In genomic region chr8:120551677-120551980, GRCm38 (mm10) we compare ENCODE assay signal across 12 mouse cellular contexts. TPM values are rescaled to one million over a fixed set of nuclear protein-coding genes. Genes with fewer than 3 reads are reported as not detected.
DNase-seq lines count a peak whose midpoint lies in the region; ATAC-seq and TF ChIP-seq lines count a peak whose summit lies in the region.
"Had no signal": no experiment of that assay in that cellular context is flagged by ENCODE, and none has a peak within 500 bp of the region (broad histone marks: within the 10 kb centered on the region; RNA-seq: fewer than 3 reads in every experiment).

No protein-coding gene starts in this region.

- no peak for TF ChIP-seq POLR2A in olfactory bulb, adult 2 months (IDR thresholded peaks at IDR 0.05; ENCODE audit: insufficient read depth, low read depth, low read length)

- DNase-seq in adrenal gland, postnatal 14 days, result peak; percentile 65
- no peak for DNase-seq in adrenal gland, adult 8-10 months
- no peak for DNase-seq in layer of hippocampus, adult 2 months (ENCODE audit: low spot score in 2 of 2)
- DNase-seq in layer of hippocampus, adult 9-10 months (ENCODE audit: low spot score), result no peak
- no peak for DNase-seq in spleen, postnatal 10 days (ENCODE audit: low spot score in 2 of 2)
- no peak for DNase-seq in kidney, postnatal 25 days
- DNase-seq: embryo, embryonic 11 days; liver, embryonic 13.5 days had no signal

- WGBS in hindbrain, embryonic 13.5 days, result 89% methylated on average over 3 of the region's 3 CpGs
- 48% methylated on average over 3 of the region's 3 CpGs for WGBS in olfactory bulb, adult 2 months

- ATAC-seq in hindbrain, embryonic 13.5 days (ENCODE audit: low FRiP score), result no peak

- no peaks in the 10 kb centered on the region for H3K27me3 ChIP-seq in hindbrain, embryonic 13.5 days
- H3K27me3 ChIP-seq: liver, embryonic 13.5 days had no signal

- H3K27ac ChIP-seq in layer of hippocampus, adult 2 months, result peak overlapping the region; percentile 97
- H3K27ac ChIP-seq in hindbrain, embryonic 13.5 days, result peak overlapping the region; percentile 95
- H3K27ac ChIP-seq in olfactory bulb, adult 2 months (ENCODE audit: insufficient read depth, low read depth, low read length), result peak overlapping the region; percentile 97
- H3K27ac ChIP-seq: liver, embryonic 13.5 days; macrophage had no signal

- no peaks in the 10 kb centered on the region for H3K9me3 ChIP-seq in hindbrain, embryonic 13.5 days
- H3K9me3 ChIP-seq: G1E; liver, embryonic 13.5 days had no signal

- peak overlapping the region; percentile 23; the same call in 1 of the 2 replicates for H3K4me3 ChIP-seq in layer of hippocampus, adult 2 months
- H3K4me3 ChIP-seq in hindbrain, embryonic 13.5 days, result no peak overlapping the region
- H3K4me3 ChIP-seq in olfactory bulb, adult 2 months (ENCODE audit: insufficient read depth, low read depth, low read length), result no peak overlapping the region
- H3K4me3 ChIP-seq: liver, embryonic 13.5 days had no signal

- no peak overlapping the region; the same call in 1 of the 2 replicates for H3K9ac ChIP-seq in hindbrain, embryonic 13.5 days
- H3K9ac ChIP-seq: liver, embryonic 13.5 days had no signal

- TF ChIP-seq CTCF in layer of hippocampus, adult 2 months (conservative IDR thresholded peaks at IDR 0.05), result peak; percentile 46
- no peak for TF ChIP-seq CTCF in olfactory bulb, adult 2 months (IDR thresholded peaks at IDR 0.05; ENCODE audit: insufficient read depth, low read depth, low read length)

- H3K4me2 ChIP-seq in hindbrain, embryonic 13.5 days, result no peak overlapping the region
- H3K4me2 ChIP-seq: liver, embryonic 13.5 days had no signal

- H3K36me3 ChIP-seq in hindbrain, embryonic 13.5 days, result peaks cover 10% of the 10 kb centered on the region; the same call in 1 of the 2 replicates

- H3K4me1 ChIP-seq in hindbrain, embryonic 13.5 days (replicated peaks), result peaks cover 100% of the 10 kb centered on the region
- H3K4me1 ChIP-seq in olfactory bulb, adult 2 months (ENCODE audit: control insufficient read depth, insufficient read depth, low read length), result peaks cover 99% of the 10 kb centered on the region

RNA-seq across cellular contexts. Expression of gene Gins2, which starts 37.5 kb away (rescaled TPM):
- total RNA-seq in adrenal gland, postnatal 14 days (2021), result 10.3 and 15.5 TPM in 2 replicates
- 1 to 10 TPM; 5.2 to 10.0 (median 6.5) TPM for total RNA-seq in adrenal gland, adult 8-10 months (2022)
- total RNA-seq in layer of hippocampus, adult 2 months (2021), result 1 to 10 TPM; 5.2 to 6.2 TPM
- 23.1 and 24.5 TPM in 2 replicates for polyA plus RNA-seq in hindbrain, embryonic 13.5 days (2015; fragmentation: Nextera tagmentation; extraction: Ambion mirVana)
- polyA plus RNA-seq in olfactory bulb, adult 2 months (2012; ENCODE audit: insufficient read depth, insufficient read length, low replicate concordance, missing spikeins), result not detected in 2 replicates
